Mouse (Mus musculus) CD4-positive helper T cell, adult 2 months (primary cell): ENCODE measurements around the gene Spcs2.

Experiments
- DNase-seq: peaks from one replicate; pipeline ENCODE4 v3.0.0-alpha.2; 2012; ENCODE audit warnings: low read depth, missing footprints, low spot score

Spcs2 gene

GRCm38 (mm10) chr7:99864241-99865028 is 1.2 kb upstream of the Spcs2 start:
- no peak for DNase-seq

- DNase-seq: peak; percentile 98
These were observed 4.3 kb downstream of the Spcs2 start, which contains the start of gene Xrra1 for GRCm38 (mm10) chr7:99858813-99859585. Gene Xrra1, plus strand, starts transcription at chr7:99859116.

- no peak for DNase-seq
These were observed 5.0 kb downstream of the Spcs2 start for GRCm38 (mm10) chr7:99858175-99858812.

GRCm38 (mm10) chr7:99856266-99856861 is 6.9 kb downstream of the Spcs2 start:
- DNase-seq: peak; percentile 68

- no peak for DNase-seq
These were observed 9.0 kb downstream of the Spcs2 start for GRCm38 (mm10) chr7:99854311-99854710.

- DNase-seq: no peak
These were observed 9.9 kb downstream of the Spcs2 start for GRCm38 (mm10) chr7:99853350-99853749.

- DNase-seq: no peak
These were observed 11.6 kb downstream of the Spcs2 start for GRCm38 (mm10) chr7:99851618-99852017.

- no peak for DNase-seq
These were observed 12.1 kb downstream of the Spcs2 start for GRCm38 (mm10) chr7:99851121-99851520.

GRCm38 (mm10) chr7:99850534-99850933 is 12.7 kb downstream of the Spcs2 start:
- DNase-seq: no peak

- DNase-seq: no peak
These were observed 17.6 kb downstream of the Spcs2 start for GRCm38 (mm10) chr7:99845533-99846236.

GRCm38 (mm10) chr7:99838241-99838640 is 25.0 kb downstream of the Spcs2 start:
- DNase-seq: no peak

GRCm38 (mm10) chr7:99837358-99838071 is 25.7 kb downstream of the Spcs2 start:
- no peak for DNase-seq

GRCm38 (mm10) chr7:99836781-99837180 is 26.5 kb downstream of the Spcs2 start:
- no peak for DNase-seq

- DNase-seq: no peak
These were observed 28.9 kb downstream of the Spcs2 start for GRCm38 (mm10) chr7:99834314-99834853.

GRCm38 (mm10) chr7:99833846-99834222 is 29.4 kb downstream of the Spcs2 start:
- DNase-seq: peak; percentile 71

GRCm38 (mm10) chr7:99833115-99833845 is 30.0 kb downstream of the Spcs2 start:
- no peak for DNase-seq

- peak; percentile 88 for DNase-seq
These were observed 35.1 kb downstream of the Spcs2 start, which contains the start of gene Neu3 for GRCm38 (mm10) chr7:99828083-99828570. Gene Neu3, minus strand, starts transcription at chr7:99828417.

- DNase-seq: no peak
These were observed 37.2 kb downstream of the Spcs2 start for GRCm38 (mm10) chr7:99826096-99826495.

GRCm38 (mm10) chr7:99825511-99825910 is 37.8 kb downstream of the Spcs2 start:
- DNase-seq: no peak
